Mouse (Mus musculus) embryonic facial prominence, embryonic 12.5 days (tissue): ENCODE results near the gene Pak3. TPM values are rescaled to one million over a fixed set of nuclear protein-coding genes. Genes with fewer than 3 reads are reported as not detected.

ENCODE experiments used
- ATAC-seq: fragments of 200-750 bp; cut with Nextera tagmentation; 2 replicates; pipeline ENCODE4 v1.8.0; 2017; ENCODE audit not compliant: insufficient number of reproducible peaks, insufficient read depth, low FRiP score, low TSS enrichment
- H3K27ac ChIP-seq: fragments of 300-500 bp; sonication (generic); 2 replicates; pipeline ENCODE4 v1.5.1; 2016; ENCODE audit warnings: mild to moderate bottlenecking
- H3K27me3 ChIP-seq: fragments of 300-500 bp; sonication (generic); 2 replicates; pipeline ENCODE4 v1.6.1; 2016; ENCODE audit warnings: mild to moderate bottlenecking, moderate library complexity
- H3K36me3 ChIP-seq: fragments of 300-500 bp; sonication (generic); 2 replicates; pipeline ENCODE4 v1.6.1; 2016; ENCODE audit warnings: mild to moderate bottlenecking
- H3K4me1 ChIP-seq: fragments of 300-500 bp; sonication (generic); 2 replicates; pipeline ENCODE4 v1.6.1; 2016
- H3K4me2 ChIP-seq: fragments of 300-500 bp; sonication (generic); replicated peaks from 2 replicates; pipeline ENCODE4 v1.6.1; 2016; ENCODE audit warnings: mild to moderate bottlenecking, moderate library complexity
- H3K4me3 ChIP-seq: fragments of 300-500 bp; sonication (generic); 2 replicates; pipeline ENCODE4 v1.5.1; 2016; ENCODE audit warnings: mild to moderate bottlenecking
- H3K9ac ChIP-seq: fragments of 300-500 bp; sonication (generic); 2 replicates; pipeline ENCODE4 v1.6.1; 2016; ENCODE audit warnings: mild to moderate bottlenecking, moderate library complexity
- H3K9me3 ChIP-seq: fragments of 300-500 bp; sonication (generic); 2 replicates; pipeline ENCODE4 v1.6.1; 2016; ENCODE audit warnings: mild to moderate bottlenecking, moderate library complexity
- WGBS: fragments of 180-500 bp; shearing (Covaris S2); methylation state at CpG from one replicate; pipeline ENCODE4 v1.1.7; 2016; 5-methylcytosine and 5-hydroxymethylcytosine counted together
- polyA plus RNA-seq: library from polyadenylated mRNA; unstranded; fragments of >200 nt; fragmentation: Nextera tagmentation; extraction: Ambion mirVana; gene quantifications from 2 replicates; pipeline ENCODE4 v1.2.1, GENCODE M21; 2016

The Pak3 gene
- polyA plus RNA-seq, 1 experiment from 2014 or later: 22.7 TPM

DNA sequence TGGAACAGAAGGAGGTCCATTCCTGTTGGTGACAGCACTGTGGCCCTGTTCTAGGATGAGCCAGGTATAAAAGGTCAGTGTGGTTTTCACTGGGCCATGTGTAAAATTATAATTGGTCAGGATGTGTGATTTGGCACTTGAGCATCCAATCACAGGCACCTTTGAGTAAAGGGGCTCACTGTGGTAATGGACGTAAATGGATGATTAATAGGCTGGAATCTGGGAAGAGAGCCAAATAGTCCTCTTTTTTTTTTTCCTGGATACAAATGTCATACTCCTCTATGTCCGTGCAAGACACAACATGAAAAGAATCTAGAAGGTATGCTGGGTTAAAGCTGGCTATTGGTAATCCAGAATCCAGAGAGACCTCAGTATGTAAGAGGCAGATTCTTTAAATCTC is 147.4 kb downstream of the Pak3 start:
- WGBS: 58% methylated on average over 2 of the region's 2 CpGs
- no peaks in the 10 kb centered on the region for H3K36me3 ChIP-seq
- H3K9me3 ChIP-seq: no peaks in the 10 kb centered on the region
- no peaks in the 10 kb centered on the region for H3K4me1 ChIP-seq
- H3K4me2 ChIP-seq: no peak overlapping the region
- H3K4me3 ChIP-seq: no peak overlapping the region
- no peak for ATAC-seq
- H3K27ac ChIP-seq: no peak overlapping the region
- H3K9ac ChIP-seq: no peak overlapping the region
- peaks cover 8% of the 10 kb centered on the region; the same call in 1 of the 2 replicates for H3K27me3 ChIP-seq

GRCm38 (mm10) chrX:143666991-143667390 is 148.6 kb downstream of the Pak3 start:
- ATAC-seq: no peak
- Histone ChIP-seq H3K27me3 (peaks cover 8% of the 10 kb centered on the region; the same call in 1 of the 2 replicates), H3K4me1 (no peaks in the 10 kb centered on the region), H3K4me3 (no peak overlapping the region), H3K27ac (no peak overlapping the region), H3K9me3 (no peaks in the 10 kb centered on the region), H3K4me2 (no peak overlapping the region), H3K36me3 (no peaks in the 10 kb centered on the region), H3K9ac (no peak overlapping the region)
- WGBS: 47% methylated on average over 4 of the region's 4 CpGs

GRCm38 (mm10) chrX:143668242-143668641 is 149.9 kb downstream of the Pak3 start:
- Histone ChIP-seq H3K36me3 (no peaks in the 10 kb centered on the region), H3K9me3 (no peaks in the 10 kb centered on the region), H3K4me2 (no peak overlapping the region), H3K9ac (no peak overlapping the region), H3K4me1 (no peaks in the 10 kb centered on the region), H3K27ac (no peak overlapping the region), H3K4me3 (no peak overlapping the region), H3K27me3 (peaks cover 8% of the 10 kb centered on the region; the same call in 1 of the 2 replicates)
- 49% methylated on average over 3 of the region's 3 CpGs for WGBS
- no peak for ATAC-seq

DNA sequence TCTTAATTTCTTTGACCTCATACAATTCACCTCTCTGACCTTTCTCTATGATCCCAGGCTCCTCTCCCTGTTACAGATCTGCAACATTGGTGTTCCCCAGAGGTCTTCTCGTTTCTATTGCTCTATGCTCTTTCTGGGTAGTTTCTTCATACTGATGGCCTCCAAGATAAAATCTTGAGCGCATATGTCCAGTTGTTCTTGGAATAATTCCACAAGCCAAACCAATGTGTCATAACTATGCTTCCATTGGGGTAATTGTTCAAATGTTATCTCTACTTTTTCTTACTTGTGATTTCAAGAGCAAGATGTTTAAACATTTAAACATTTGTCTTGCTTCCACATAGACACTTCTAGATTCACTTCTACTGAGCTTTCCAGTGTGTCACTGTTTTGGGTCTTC is 160.2 kb downstream of the Pak3 start:
- Histone ChIP-seq H3K36me3 (no peaks in the 10 kb centered on the region), H3K4me3 (no peak overlapping the region), H3K4me2 (no peak overlapping the region), H3K27ac (no peak overlapping the region), H3K4me1 (no peaks in the 10 kb centered on the region), H3K27me3 (no peaks in the 10 kb centered on the region), H3K9me3 (no peaks in the 10 kb centered on the region), H3K9ac (no peak overlapping the region)
- 66% methylated on average over 2 of the region's 2 CpGs for WGBS
- no peak for ATAC-seq

DNA sequence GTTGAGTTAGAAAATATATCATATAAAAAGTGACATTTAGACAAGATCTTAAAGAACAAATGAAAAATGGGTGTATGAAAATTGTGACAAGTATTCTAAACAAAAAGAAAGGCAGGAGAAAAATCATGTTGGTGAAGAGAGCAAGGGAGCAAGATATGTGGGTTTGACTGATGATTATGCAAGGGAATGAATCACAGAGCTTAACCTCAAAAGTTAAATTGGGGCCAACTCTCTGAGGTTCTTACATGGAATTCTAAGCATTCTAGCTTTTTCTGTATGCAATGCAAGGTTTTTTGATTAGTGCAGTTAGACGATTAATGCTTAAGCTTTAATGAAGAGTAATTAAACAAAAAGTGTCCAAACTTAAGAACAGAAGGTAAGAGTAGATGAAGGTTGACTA is 203.9 kb downstream of the Pak3 start:
- Histone ChIP-seq H3K9me3 (no peaks in the 10 kb centered on the region), H3K4me3 (no peak overlapping the region), H3K36me3 (no peaks in the 10 kb centered on the region), H3K27me3 (0 out of 2 replicates have a peak, but pooled peaks cover 2% of the 10 kb centered on the region), H3K4me2 (no peak overlapping the region), H3K27ac (no peak overlapping the region), H3K4me1 (no peaks in the 10 kb centered on the region), H3K9ac (no peak overlapping the region)
- 79% methylated on average over 1 of the region's 1 CpGs for WGBS
- no peak for ATAC-seq

DNA sequence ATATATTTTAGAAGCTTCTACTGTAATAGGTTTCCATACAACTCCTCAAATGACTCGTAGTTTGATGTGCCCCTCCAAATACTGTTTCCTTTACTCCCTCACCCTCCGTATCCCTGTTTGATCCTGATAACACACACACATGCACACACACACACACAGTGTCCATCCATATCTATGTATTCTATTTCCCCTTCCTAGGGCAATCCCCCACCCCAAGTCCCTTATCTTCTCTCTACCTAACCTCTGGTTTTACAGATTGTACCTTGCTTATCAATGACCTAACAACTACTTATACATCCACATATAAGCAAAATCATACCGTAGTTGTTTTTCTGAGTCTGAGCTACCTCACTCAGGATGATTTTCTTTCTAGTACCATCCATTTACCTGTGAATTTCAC is 207.0 kb downstream of the Pak3 start:
- Histone ChIP-seq H3K9me3 (no peaks in the 10 kb centered on the region), H3K36me3 (no peaks in the 10 kb centered on the region), H3K9ac (no peak overlapping the region), H3K4me2 (no peak overlapping the region), H3K27me3 (no peaks in the 10 kb centered on the region), H3K4me3 (no peak overlapping the region), H3K27ac (no peak overlapping the region), H3K4me1 (no peaks in the 10 kb centered on the region)
- ATAC-seq: no peak
- WGBS: 86% methylated on average over 3 of the region's 3 CpGs

GRCm38 (mm10) chrX:143736035-143736434 is 217.6 kb downstream of the Pak3 start:
- WGBS: 37% methylated on average over 4 of the region's 4 CpGs
- Histone ChIP-seq H3K4me1 (no peaks in the 10 kb centered on the region), H3K36me3 (no peaks in the 10 kb centered on the region), H3K9ac (no peak overlapping the region), H3K27ac (no peak overlapping the region), H3K4me2 (no peak overlapping the region), H3K4me3 (no peak overlapping the region), H3K27me3 (no peaks in the 10 kb centered on the region), H3K9me3 (no peaks in the 10 kb centered on the region)
- no peak for ATAC-seq

GRCm38 (mm10) chrX:143739171-143739570 is 220.8 kb downstream of the Pak3 start:
- Histone ChIP-seq H3K9ac (no peak overlapping the region), H3K27me3 (no peaks in the 10 kb centered on the region), H3K4me2 (no peak overlapping the region), H3K27ac (no peak overlapping the region), H3K9me3 (no peaks in the 10 kb centered on the region), H3K4me3 (no peak overlapping the region), H3K4me1 (no peaks in the 10 kb centered on the region), H3K36me3 (no peaks in the 10 kb centered on the region)
- WGBS: 14% methylated on average over 2 of the region's 2 CpGs
- no peak for ATAC-seq

DNA sequence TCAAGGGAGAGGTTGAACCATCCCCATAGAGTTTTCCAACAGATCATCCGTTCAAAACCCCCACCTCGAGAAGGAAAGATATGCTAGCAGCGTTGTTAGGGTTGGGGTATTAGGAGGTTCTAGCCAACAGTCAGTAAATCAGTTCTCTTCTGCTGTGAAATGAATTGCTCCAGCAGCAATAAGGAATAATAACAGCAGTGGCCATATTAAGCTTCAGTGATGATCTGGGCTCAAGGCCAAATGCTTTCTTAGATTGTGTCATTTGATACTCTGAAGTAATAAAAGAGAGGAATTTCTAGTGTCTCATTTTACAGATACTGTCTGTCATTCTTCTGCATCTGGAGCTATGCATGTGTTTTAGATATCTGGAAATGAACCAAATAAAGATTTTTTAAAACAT is 244.2 kb downstream of the Pak3 start:
- Histone ChIP-seq H3K4me1 (no peaks in the 10 kb centered on the region), H3K9ac (no peak overlapping the region), H3K9me3 (no peaks in the 10 kb centered on the region), H3K27me3 (no peaks in the 10 kb centered on the region), H3K4me3 (no peak overlapping the region), H3K27ac (no peak overlapping the region), H3K4me2 (no peak overlapping the region), H3K36me3 (no peaks in the 10 kb centered on the region)
- WGBS: 68% methylated on average over 3 of the region's 3 CpGs
- no peak for ATAC-seq

DNA sequence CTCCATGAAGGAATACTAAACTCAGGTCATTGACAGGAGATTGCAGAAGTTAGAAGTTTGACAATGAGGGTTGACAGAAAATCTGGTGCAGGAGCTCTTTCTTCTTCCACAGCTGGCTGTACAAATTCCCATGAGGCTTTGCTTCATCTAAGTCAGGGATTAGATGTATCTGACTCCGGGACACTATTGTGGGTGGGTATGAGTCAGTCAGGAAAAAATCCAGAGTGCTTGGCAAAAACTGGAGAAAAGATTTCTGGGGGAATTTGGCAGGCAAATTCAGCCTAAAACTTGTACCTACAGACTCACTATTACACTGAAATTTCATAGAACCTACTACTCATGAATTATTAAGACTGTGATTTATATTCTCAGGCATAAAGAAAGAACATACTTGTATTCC is 297.6 kb downstream of the Pak3 start:
- no peaks in the 10 kb centered on the region for H3K27me3 ChIP-seq
- no peaks in the 10 kb centered on the region for H3K4me1 ChIP-seq
- no peaks in the 10 kb centered on the region for H3K9me3 ChIP-seq
- no peak overlapping the region for H3K4me3 ChIP-seq
- no peak overlapping the region for H3K9ac ChIP-seq
- no peak overlapping the region for H3K27ac ChIP-seq
- WGBS: 90% methylated on average over 1 of the region's 1 CpGs
- no peak overlapping the region for H3K4me2 ChIP-seq
- no peaks in the 10 kb centered on the region for H3K36me3 ChIP-seq
- no peak for ATAC-seq

DNA sequence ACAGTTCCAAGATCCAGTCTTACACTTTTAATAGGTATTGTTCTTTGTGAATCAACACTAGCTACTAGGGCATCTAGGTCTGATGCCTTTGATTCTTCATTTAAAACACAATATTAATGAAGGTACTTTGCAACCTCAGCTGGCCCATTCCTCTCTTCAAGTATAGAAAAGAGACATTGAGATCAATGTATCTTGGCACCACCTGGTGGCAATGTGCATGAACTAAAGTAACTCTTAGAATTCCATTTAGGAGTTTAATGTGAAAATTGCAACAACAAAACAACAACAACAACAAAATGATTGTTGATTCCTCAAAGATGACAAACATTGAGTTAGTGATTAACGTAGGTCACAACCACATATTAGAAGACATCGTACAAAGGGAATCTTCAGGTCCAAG is 300.6 kb downstream of the Pak3 start:
- WGBS: 90% methylated on average over 2 of the region's 2 CpGs
- H3K4me1 ChIP-seq: no peaks in the 10 kb centered on the region
- no peak overlapping the region for H3K27ac ChIP-seq
- H3K9ac ChIP-seq: no peak overlapping the region
- no peaks in the 10 kb centered on the region for H3K9me3 ChIP-seq
- no peak for ATAC-seq
- H3K27me3 ChIP-seq: no peaks in the 10 kb centered on the region
- no peak overlapping the region for H3K4me2 ChIP-seq
- no peaks in the 10 kb centered on the region for H3K36me3 ChIP-seq
- no peak overlapping the region for H3K4me3 ChIP-seq

- Histone ChIP-seq H3K9me3 (no peaks in the 10 kb centered on the region), H3K27ac (peak overlapping the region; percentile 74; the same call in 1 of the 2 replicates), H3K27me3 (no peaks in the 10 kb centered on the region), H3K9ac (peak overlapping the region; percentile 56), H3K4me1 (no peaks in the 10 kb centered on the region), H3K4me3 (peak overlapping the region; percentile 46), H3K4me2 (peak overlapping the region; percentile 44), H3K36me3 (no peaks in the 10 kb centered on the region)
- no peak for ATAC-seq
- WGBS: 35% methylated on average over 4 of the region's 4 CpGs
Measured at GRCm38 (mm10) chrX:143826521-143826920, 308.1 kb downstream of the Pak3 start.

DNA sequence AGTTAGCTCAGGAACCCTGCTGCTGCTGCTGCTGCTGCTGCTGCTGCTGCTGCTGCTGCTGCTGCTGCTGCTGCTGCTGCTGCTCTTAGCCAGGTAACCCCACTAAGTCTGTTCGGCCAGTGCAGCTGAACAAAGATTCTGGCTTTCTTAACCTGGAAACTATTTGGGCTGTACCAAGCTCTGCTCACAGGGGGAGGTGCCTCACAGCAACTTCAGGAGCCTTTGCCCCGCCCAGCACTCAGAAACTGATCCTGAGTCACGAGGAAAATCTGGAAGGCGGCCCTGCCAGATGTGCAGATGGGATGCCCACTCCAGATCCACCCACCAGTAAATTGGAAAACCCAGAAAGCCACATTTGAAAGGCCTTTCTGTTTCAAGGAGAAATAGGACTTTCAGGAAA is 308.8 kb downstream of the Pak3 start, which contains the start of gene Capn6:
Capn6 (minus strand) TSS at position 203 of the 400 bp plus-strand sequence.
- no peaks in the 10 kb centered on the region for H3K36me3 ChIP-seq
- peak within 1 kb of the TSS; percentile 44 for H3K4me2 ChIP-seq
- H3K9ac ChIP-seq: peak within 1 kb of the TSS; percentile 56
- no peaks in the 10 kb centered on the region for H3K27me3 ChIP-seq
- ATAC-seq: peak; percentile 52; the same call in 1 of the 2 replicates
- peak within 1 kb of the TSS; percentile 46 for H3K4me3 ChIP-seq
- no peaks in the 10 kb centered on the region for H3K4me1 ChIP-seq
- WGBS: 15% methylated on average over 4 of the region's 4 CpGs
- H3K9me3 ChIP-seq: no peaks in the 10 kb centered on the region
- peak within 1 kb of the TSS; percentile 74; the same call in 1 of the 2 replicates for H3K27ac ChIP-seq
